Mouse (Mus musculus) hindbrain, embryonic 13.5 days (tissue): ENCODE data around the gene Klf12. TPM values are rescaled to one million over a fixed set of nuclear protein-coding genes. Genes with fewer than 3 reads are reported as not detected.
"Not testable (repeated sequence)": the region's sequence is repeated elsewhere in the genome, so short reads cannot be mapped to it uniquely, and the experiment has no call there.

Experiments
- ATAC-seq: fragments of 200-750 bp; cut with Nextera tagmentation; 2 replicates; pipeline ENCODE4 v1.8.0; 2017; ENCODE audit warnings: moderate TSS enrichment; ENCODE audit not compliant: low FRiP score
- H3K27ac ChIP-seq: fragments of 300-500 bp; sonication (generic); 2 replicates; pipeline ENCODE4 v1.5.1; 2015; ENCODE audit warnings: inconsistent platforms, mild to moderate bottlenecking, moderate library complexity
- H3K27me3 ChIP-seq: fragments of 300-500 bp; sonication (generic); 2 replicates; pipeline ENCODE4 v1.6.1; 2015; ENCODE audit warnings: mild to moderate bottlenecking, inconsistent platforms
- H3K36me3 ChIP-seq: fragments of 300-500 bp; sonication (generic); 2 replicates; pipeline ENCODE4 v1.6.1; 2015; ENCODE audit warnings: mild to moderate bottlenecking, inconsistent platforms
- H3K4me1 ChIP-seq: fragments of 300-500 bp; sonication (generic); replicated peaks from 2 replicates; pipeline ENCODE4 v1.6.1; 2015; ENCODE audit warnings: inconsistent platforms
- H3K4me2 ChIP-seq: fragments of 300-500 bp; sonication (generic); 2 replicates; pipeline ENCODE4 v1.6.1; 2015; ENCODE audit warnings: inconsistent platforms, mild to moderate bottlenecking, moderate library complexity
- H3K4me3 ChIP-seq: fragments of 300-500 bp; sonication (generic); 2 replicates; pipeline ENCODE4 v1.5.1; 2015; ENCODE audit warnings: mild to moderate bottlenecking, inconsistent platforms
- H3K9ac ChIP-seq: fragments of 300-500 bp; sonication (generic); 2 replicates; pipeline ENCODE4 v1.6.1; 2015; ENCODE audit warnings: mild to moderate bottlenecking, inconsistent platforms
- H3K9me3 ChIP-seq: fragments of 300-500 bp; sonication (generic); 2 replicates; pipeline ENCODE4 v1.6.1; 2016; ENCODE audit warnings: inconsistent platforms
- WGBS: fragments of 180-500 bp; shearing (Covaris S2); methylation state at CpG from one replicate; pipeline ENCODE4 v1.1.7; 2015; 5-methylcytosine and 5-hydroxymethylcytosine counted together
- polyA plus RNA-seq: library from polyadenylated mRNA; unstranded; fragments of >200 nt; fragmentation: Nextera tagmentation; extraction: Ambion mirVana; gene quantifications from 2 replicates; pipeline ENCODE4 v1.2.1, GENCODE M21; 2015

Gene Klf12
- polyA plus RNA-seq, 1 experiment from 2014 or later, result 49.0 TPM

DNA sequence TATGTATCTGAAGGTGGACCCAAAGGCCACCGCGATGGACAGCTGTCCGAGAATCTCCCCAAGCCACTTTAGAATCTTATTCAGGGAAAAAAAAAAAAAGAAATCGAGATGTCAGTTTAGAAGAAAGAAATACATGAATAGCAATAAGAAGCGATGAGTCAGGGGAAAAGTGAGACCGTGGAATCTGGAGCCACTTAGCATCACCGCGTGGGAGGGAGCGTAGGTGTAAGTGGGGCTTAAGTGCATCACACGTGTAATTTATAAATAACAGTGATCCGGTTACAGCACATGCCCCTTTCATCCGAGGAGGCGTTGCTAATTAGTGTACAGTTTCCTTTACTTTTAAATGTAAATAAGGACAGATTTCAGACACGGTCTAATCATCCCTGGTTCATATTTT is 390.4 kb downstream of the Klf12 start:
- no peak overlapping the region for H3K4me3 ChIP-seq
- WGBS, result 73% methylated on average over 14 of the region's 14 CpGs

DNA sequence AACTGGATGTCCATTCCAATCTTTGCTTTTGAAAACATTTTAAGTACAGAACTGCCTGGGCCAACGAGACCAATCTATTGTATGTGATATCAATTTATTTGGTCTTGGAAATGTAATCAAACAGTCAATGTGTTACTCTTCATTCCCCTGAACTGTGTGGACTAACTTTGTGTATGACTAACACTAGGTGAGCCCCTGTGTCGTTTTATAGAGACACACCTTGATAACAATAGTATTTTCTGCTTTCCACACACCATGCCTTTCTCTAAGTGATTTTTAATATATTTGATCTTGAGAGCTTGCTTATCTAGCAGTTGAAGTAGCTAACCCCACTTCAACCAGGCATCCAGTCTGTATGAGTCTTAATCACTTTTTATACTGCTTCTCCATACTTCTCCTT is 398.0 kb downstream of the Klf12 start:
- H3K27me3 ChIP-seq, result no peaks in the 10 kb centered on the region
- WGBS, result 86% methylated on average over 2 of the region's 2 CpGs
- no peaks in the 10 kb centered on the region for H3K4me1 ChIP-seq
- H3K9ac ChIP-seq, result no peak overlapping the region
- ATAC-seq, result no peak
- H3K4me2 ChIP-seq, result no peak overlapping the region
- no peak overlapping the region for H3K27ac ChIP-seq
- H3K9me3 ChIP-seq, result no peaks in the 10 kb centered on the region
- no peak overlapping the region for H3K4me3 ChIP-seq
- H3K36me3 ChIP-seq, result peaks cover 6% of the 10 kb centered on the region; the same call in 1 of the 2 replicates

More for the DNA sequence above, 390.4 kb downstream of the Klf12 start:
- no peak overlapping the region for H3K4me2 ChIP-seq
- H3K27me3 ChIP-seq, result no peaks in the 10 kb centered on the region
- H3K9me3 ChIP-seq, result no peaks in the 10 kb centered on the region
- H3K36me3 ChIP-seq, result no peaks in the 10 kb centered on the region
- no peak overlapping the region for H3K9ac ChIP-seq
- no peaks in the 10 kb centered on the region for H3K4me1 ChIP-seq
- ATAC-seq, result no peak
- H3K27ac ChIP-seq, result no peak overlapping the region

DNA sequence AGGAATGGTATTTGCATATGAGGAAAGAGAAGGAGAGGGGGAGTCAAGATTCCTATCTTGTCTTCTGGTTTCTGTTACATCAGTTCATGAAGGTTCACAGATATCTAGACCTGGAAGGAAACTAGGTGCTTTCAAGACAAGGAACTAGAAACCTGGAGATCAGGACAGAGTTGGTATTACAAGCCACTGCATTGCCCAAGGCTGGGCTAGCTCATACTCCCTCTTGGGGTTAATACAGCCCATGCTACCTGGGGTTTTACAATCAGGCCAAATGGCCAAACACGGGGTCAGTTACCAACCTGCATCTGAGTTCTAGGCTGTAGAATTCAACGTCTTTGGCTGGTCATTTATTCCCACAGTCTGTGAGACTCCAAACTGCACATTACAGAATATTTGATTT is 398.9 kb downstream of the Klf12 start:
- 73% methylated on average over 2 of the region's 2 CpGs for WGBS

DNA sequence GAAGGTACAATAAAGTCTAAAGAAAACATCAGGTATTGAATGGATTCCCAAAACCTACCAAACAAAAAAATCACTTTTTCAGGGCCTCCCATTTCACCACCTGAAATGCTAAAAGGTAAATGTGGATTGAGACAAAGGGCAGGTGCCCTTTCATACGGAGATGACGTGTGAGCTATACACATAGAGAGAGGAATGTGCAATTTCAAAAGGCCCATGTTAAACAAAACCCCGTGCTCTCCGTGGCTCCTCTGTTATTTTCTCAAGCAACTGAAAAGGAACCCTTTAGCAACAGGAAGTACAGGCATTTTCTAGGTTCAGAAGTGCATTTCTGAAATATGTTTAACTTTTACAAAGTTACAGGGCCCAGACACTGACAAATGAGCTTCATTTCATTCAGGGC is 399.4 kb downstream of the Klf12 start:
- H3K27me3 ChIP-seq, result no peaks in the 10 kb centered on the region
- H3K36me3 ChIP-seq, result peaks cover 6% of the 10 kb centered on the region; the same call in 1 of the 2 replicates
- WGBS, result 52% methylated on average over 4 of the region's 4 CpGs
- H3K9ac ChIP-seq, result no peak overlapping the region
- H3K4me2 ChIP-seq, result no peak overlapping the region
- H3K4me1 ChIP-seq, result no peaks in the 10 kb centered on the region
- ATAC-seq, result no peak
- H3K9me3 ChIP-seq, result no peaks in the 10 kb centered on the region
- no peak overlapping the region for H3K4me3 ChIP-seq
- no peak overlapping the region for H3K27ac ChIP-seq

More for the DNA sequence above, 398.9 kb downstream of the Klf12 start:
- Histone ChIP-seq H3K4me2 (no peak overlapping the region), H3K36me3 (peaks cover 6% of the 10 kb centered on the region; the same call in 1 of the 2 replicates), H3K4me3 (no peak overlapping the region), H3K9me3 (no peaks in the 10 kb centered on the region), H3K27me3 (no peaks in the 10 kb centered on the region), H3K4me1 (no peaks in the 10 kb centered on the region), H3K9ac (no peak overlapping the region), H3K27ac (no peak overlapping the region)
- no peak for ATAC-seq

DNA sequence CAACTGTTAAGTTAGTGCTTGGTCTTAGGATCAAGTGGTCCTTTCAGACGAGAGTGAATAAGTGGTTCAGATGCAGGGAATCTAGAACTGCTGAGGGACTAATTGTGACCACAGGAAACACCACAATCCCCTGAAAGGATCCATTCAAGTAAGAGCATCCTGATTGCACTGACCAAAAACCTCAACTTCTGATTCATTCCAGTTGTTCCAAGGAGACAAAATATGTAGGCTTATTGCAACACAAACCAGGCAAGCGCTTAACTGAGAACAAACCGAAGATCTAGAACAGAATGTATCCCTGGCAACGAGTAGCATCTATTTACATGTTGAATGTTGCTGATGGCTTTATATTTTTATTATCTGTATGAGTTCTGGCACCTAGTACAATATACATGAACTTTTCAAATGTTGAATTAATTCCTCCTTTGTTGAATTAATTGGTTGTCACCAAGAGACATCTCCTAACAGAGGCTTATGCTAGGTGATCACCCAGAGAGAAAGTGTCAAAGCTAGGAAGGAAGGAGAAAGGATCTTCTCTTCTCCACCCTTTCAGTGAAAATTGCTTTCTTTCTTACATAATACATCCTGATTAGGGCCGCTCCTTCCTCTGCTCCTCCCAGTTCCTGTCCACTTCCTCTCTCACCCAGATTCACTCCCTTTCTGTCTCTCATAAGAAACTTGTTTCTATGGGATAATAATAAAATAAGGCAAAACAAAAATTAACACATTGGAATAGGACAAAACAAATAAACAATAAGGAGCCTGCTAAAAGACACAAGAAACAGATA is 407.5 kb downstream of the Klf12 start:
- Histone ChIP-seq H3K4me1 (no peaks in the 10 kb centered on the region), H3K36me3 (peaks cover 25% of the 10 kb centered on the region), H3K27me3 (no peaks in the 10 kb centered on the region), H3K4me2 (no peak overlapping the region), H3K9me3 (no peaks in the 10 kb centered on the region), H3K9ac (no peak overlapping the region), H3K4me3 (no peak overlapping the region), H3K27ac (no peak overlapping the region)
- WGBS, result 83% methylated on average over 5 of the region's 5 CpGs
- ATAC-seq, result no peak

DNA sequence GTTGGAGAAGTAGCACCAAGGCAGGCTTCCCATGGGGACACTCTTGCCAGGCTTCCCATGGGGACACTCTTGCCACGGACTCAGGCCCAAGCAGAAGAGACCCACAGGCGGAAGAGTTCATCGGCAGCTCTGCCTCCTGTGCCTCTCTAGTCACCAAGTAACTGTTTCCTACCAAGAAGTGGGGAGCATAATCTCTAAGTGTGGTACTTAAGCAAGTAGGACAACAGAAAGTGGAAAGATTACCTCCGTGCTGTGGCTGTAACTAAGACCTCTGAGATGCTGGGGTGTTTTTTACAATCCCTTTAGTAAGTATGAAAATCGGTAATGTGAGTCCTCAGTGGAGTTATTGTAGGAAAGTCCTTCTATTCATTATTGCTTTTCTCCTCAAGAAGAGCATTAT is 410.8 kb downstream of the Klf12 start:
- no peak for ATAC-seq

DNA sequence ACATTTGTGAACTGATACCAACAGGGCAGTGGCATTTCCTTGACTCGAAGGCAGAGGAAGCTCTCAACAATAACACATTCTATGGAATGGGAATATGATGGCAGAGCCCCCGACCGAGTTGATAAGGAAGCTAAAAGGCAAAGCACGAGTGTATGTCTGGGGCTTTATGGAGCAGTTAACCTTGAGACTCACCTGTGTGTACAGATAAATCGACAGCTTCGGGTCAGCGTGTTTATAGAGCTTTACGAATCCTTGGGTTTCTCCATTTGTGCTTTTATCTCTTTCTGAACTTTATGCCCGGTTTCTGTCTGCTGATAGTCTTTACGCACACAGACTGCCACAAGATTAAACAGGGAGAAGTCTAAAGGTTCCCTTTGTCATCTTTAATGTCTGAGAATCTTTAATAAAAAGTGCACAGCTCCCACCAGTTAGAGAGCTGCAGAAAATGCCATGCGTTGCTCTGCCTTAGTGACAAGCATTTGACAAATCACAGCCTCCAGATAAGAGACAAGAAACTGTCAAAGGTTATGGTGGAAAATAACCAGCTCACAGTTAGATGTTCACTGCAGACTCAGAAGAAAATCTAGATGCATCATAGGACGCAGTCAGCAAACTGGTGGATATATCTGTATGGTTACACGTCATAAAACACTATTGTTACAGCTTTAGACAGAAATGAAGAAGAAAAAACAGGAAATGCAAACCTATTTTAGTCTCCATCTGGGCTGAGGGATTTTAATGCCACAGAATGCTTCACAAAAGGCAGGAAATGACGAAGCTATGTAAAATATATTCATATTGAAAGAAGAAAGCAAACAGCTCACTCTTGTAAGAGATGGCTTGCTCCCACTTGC is 428.1 kb downstream of the Klf12 start:
- ATAC-seq, result no peak
- 86% methylated on average over 14 of the region's 14 CpGs for WGBS
- no peak overlapping the region for H3K27ac ChIP-seq
- no peak overlapping the region for H3K4me3 ChIP-seq
- H3K4me2 ChIP-seq, result no peak overlapping the region
- H3K36me3 ChIP-seq, result no peaks in the 10 kb centered on the region
- no peaks in the 10 kb centered on the region for H3K4me1 ChIP-seq
- no peaks in the 10 kb centered on the region for H3K9me3 ChIP-seq
- no peaks in the 10 kb centered on the region for H3K27me3 ChIP-seq
- no peak overlapping the region for H3K9ac ChIP-seq

More for the DNA sequence above, 410.8 kb downstream of the Klf12 start:
- WGBS, result 90% methylated on average over 5 of the region's 5 CpGs
- Histone ChIP-seq H3K27me3 (no peaks in the 10 kb centered on the region), H3K4me3 (no peak overlapping the region), H3K9me3 (no peaks in the 10 kb centered on the region), H3K36me3 (peaks cover 25% of the 10 kb centered on the region), H3K9ac (no peak overlapping the region), H3K4me2 (no peak overlapping the region), H3K4me1 (no peaks in the 10 kb centered on the region), H3K27ac (no peak overlapping the region)

DNA sequence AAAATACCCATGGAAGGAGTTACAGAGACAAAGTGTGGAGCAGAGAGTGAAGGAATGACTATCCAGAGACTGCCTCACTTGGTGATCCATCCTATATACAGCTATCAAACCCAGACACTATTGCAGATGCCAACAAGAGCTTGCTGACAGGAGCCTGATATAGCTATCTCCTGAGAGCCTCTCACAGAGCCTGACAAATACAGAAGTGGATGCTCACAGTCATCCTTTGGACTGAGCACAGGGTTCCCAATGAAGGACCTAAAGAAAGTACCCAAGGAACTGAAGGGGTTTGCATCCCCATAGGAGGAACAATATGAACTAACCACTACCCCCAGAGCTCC is 430.0 kb downstream of the Klf12 start:
- not testable (repeated sequence) for H3K4me1 ChIP-seq, H3K9ac ChIP-seq, H3K36me3 ChIP-seq, H3K9me3 ChIP-seq, H3K4me2 ChIP-seq, H3K27ac ChIP-seq, ATAC-seq, H3K4me3 ChIP-seq, H3K27me3 ChIP-seq

DNA sequence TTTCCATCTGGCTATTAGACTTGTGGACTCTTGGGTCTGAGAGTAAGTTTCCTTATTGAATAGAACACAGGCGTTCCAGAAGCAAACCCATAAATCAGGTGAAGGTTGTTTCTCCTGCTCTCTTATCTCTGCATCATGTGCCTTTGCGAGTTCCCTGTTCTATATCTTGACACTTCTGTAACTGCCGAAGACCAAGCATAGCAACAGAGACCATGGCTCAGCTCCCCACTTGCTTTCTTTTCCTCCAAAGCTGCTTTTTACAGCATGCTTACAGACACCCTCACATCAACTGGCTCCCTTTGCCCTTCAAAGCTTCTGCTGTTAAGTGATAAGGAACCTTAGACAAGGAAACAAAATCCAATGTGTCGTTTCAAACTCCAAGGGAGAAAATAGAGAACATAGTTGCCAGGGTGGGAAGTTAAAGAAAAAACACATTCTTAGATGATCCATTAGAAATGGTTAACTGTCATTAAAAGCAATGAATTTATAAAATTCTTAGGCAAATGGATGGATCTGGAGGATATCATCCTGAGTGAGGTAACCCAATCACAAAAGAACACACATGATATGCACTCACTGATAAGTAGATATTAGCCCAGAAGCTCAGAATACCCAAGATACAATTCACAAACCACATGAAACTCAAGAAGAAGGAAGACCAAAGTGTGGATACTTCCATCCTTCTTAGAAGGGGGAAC is 430.6 kb downstream of the Klf12 start:
- H3K36me3 ChIP-seq, H3K9ac ChIP-seq, H3K27ac ChIP-seq, H3K27me3 ChIP-seq, H3K4me2 ChIP-seq, H3K4me1 ChIP-seq, ATAC-seq, H3K9me3 ChIP-seq, H3K4me3 ChIP-seq: not testable (repeated sequence)
- 97% methylated on average over 4 of the region's 4 CpGs for WGBS

DNA sequence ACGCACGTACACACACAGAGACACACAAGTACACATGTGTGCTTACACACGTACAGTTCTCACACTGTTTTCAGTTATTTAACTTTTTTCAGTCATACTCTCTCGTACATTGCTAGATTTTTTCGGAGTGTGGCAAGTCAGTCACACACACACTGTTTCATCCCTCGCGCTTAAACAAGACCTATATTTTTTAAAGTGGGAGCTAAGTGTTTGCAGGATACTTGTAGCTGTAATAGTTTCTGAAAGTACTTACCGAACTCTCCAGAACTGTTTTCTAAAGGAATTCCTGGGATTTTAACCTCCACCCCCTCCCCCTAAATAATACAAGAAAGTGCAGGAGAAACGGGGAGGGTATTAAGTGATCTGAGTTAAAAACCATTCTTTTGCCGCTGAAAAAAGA is 434.1 kb downstream of the Klf12 start:
- Histone ChIP-seq H3K4me1 (no peaks in the 10 kb centered on the region), H3K27ac (no peak overlapping the region), H3K9ac (no peak overlapping the region), H3K9me3 (no peaks in the 10 kb centered on the region), H3K27me3 (no peaks in the 10 kb centered on the region), H3K4me2 (no peak overlapping the region), H3K4me3 (no peak overlapping the region), H3K36me3 (no peaks in the 10 kb centered on the region)
- WGBS, result 91% methylated on average over 10 of the region's 10 CpGs
- ATAC-seq, result no peak

DNA sequence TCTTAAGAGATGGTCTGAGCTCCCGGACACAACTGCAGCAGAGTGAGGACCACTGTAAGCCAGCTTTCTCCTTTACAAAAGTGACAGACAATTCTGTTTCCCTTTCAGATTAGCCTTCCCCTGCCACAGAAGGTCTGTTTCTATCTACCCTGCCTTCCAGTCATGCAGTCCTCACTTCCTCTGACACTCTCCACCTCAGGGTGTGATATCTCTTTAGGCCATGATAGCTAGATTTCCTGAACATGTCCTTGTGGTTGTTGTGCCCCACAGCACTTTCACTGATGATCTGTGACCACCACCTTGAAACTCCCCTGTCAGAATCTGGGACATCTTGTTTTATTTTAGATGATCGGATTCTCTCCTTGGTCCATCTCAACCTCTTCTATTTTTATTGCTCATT is 437.0 kb downstream of the Klf12 start:
- no peaks in the 10 kb centered on the region for H3K27me3 ChIP-seq
- H3K4me2 ChIP-seq, result no peak overlapping the region
- no peak overlapping the region for H3K27ac ChIP-seq
- no peak for ATAC-seq
- no peaks in the 10 kb centered on the region for H3K36me3 ChIP-seq
- no peak overlapping the region for H3K4me3 ChIP-seq
- no peaks in the 10 kb centered on the region for H3K9me3 ChIP-seq
- 92% methylated on average over 2 of the region's 2 CpGs for WGBS
- no peak overlapping the region for H3K9ac ChIP-seq
- H3K4me1 ChIP-seq, result no peaks in the 10 kb centered on the region

DNA sequence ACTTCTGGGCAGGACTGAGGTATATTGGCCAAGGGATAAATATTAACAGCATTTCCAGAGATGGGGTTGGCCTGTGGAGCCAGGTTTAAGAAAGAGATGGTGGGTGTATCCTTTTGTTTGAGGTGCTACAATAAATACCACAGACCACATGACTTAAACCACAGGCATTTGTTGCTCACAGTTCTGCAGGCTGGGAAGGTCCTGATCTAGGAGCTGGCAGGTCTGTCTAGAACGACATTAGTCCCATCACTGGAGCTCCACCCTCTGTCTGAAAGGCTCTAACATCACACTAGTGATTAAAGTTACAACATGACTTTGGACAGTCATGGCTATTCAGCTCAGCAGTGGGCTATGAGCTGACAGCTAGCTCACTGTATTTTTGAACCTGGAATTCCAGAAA is 457.8 kb downstream of the Klf12 start:
- no peak for ATAC-seq
- no peaks in the 10 kb centered on the region for H3K27me3 ChIP-seq
- no peaks in the 10 kb centered on the region for H3K4me1 ChIP-seq
- H3K4me3 ChIP-seq, result no peak overlapping the region
- no peaks in the 10 kb centered on the region for H3K9me3 ChIP-seq
- H3K27ac ChIP-seq, result no peak overlapping the region
- no peak overlapping the region for H3K9ac ChIP-seq
- no peak overlapping the region for H3K4me2 ChIP-seq
- WGBS, result 53% methylated on average over 1 of the region's 1 CpGs
- no peaks in the 10 kb centered on the region for H3K36me3 ChIP-seq
